Mouse (Mus musculus): ENCODE measurements around the gene Wdr93. TPM values are rescaled to one million over a fixed set of nuclear protein-coding genes. Genes with fewer than 3 reads are reported as not detected.

The Wdr93 gene
- 0.13 and 0.31 TPM in 2 replicates for polyA plus RNA-seq (2015; fragmentation: Nextera tagmentation; extraction: Ambion mirVana)

DNA sequence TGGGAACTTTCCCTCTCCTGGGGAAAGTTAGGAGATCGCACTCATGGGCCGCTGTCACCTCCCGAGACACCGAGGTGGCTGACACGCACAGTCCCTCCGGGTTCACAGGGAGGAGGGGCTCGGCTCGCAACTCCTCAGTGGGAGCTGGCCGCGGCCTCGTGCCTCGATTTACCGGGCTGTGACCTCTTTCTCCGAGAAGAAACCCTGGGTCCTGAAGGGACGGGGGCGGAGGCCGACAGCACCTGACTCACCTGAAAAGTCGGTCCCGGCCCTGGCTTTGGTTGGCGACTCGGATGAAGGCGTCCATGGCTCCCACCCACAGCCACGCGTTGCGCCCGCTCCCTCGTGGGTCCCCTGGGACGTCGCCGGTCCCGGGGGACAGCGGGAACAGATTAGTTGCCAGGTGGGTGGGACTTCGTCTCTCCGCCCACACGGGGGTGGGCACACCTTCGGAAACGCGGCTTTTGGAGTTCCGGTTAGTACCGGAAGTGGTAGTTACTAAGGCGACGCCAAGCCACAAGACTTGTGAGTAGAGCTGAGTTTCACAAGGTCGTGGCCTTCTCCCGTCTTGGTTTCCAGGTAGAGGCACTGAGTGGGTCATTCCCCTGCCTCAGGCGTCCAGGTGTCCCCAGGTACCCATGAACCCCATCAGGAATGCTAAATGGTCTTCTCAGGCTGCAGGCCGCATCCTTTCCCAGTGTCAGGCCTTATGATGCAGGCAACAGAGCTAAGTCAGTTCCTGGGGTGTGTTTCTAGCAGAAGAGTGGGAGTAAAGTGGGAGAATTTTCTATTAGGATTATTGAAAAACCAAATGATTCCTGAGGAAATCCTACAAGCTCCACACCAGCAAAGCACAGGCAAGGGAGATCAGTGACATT lies at the start of gene Wdr93, which contains the start of gene Pex11a:
TSS of gene Wdr93 (plus strand) at position 505 of the 878 bp plus-strand sequence.
TSS of gene Pex11a (minus strand) at position 473 of the 878 bp plus-strand sequence.
- DNase-seq (ENCODE audit: low spot score): peak; percentile 90

- no peak for DNase-seq (ENCODE audit: low spot score)
Measured at GRCm38 (mm10) chr7:79696495-79696894, 46.5 kb upstream of the Wdr93 start.

GRCm38 (mm10) chr7:79702755-79703154 lies 40.2 kb upstream of the Wdr93 start:
- DNase-seq (ENCODE audit: low spot score): no peak

GRCm38 (mm10) chr7:79705210-79705609 lies 37.8 kb upstream of the Wdr93 start:
- DNase-seq (ENCODE audit: low spot score): no peak

- peak; percentile 52 for DNase-seq (ENCODE audit: low spot score)
Measured at GRCm38 (mm10) chr7:79710130-79710607, 32.8 kb upstream of the Wdr93 start.

DNA sequence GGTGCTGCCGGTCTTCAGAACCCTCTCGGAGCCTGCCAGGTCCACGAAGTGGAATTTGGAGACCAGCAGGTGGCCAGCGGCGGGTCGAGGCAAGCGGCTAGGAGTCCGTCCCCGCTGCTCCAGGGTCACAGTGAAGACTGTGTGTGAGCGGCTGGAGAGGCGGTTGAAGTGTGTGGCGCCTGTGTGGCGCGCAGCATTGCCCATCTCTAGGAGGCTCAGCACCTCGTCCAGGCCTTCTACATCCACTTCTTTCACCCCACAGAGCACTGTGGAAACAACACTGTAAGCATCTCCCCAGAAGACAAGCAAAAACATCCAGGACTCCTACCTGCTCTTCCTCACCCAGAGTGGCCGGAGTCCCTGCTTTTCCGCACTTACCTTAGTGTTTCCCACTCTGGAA lies 32.1 kb upstream of the Wdr93 start:
- DNase-seq (ENCODE audit: low spot score): no peak

DNA sequence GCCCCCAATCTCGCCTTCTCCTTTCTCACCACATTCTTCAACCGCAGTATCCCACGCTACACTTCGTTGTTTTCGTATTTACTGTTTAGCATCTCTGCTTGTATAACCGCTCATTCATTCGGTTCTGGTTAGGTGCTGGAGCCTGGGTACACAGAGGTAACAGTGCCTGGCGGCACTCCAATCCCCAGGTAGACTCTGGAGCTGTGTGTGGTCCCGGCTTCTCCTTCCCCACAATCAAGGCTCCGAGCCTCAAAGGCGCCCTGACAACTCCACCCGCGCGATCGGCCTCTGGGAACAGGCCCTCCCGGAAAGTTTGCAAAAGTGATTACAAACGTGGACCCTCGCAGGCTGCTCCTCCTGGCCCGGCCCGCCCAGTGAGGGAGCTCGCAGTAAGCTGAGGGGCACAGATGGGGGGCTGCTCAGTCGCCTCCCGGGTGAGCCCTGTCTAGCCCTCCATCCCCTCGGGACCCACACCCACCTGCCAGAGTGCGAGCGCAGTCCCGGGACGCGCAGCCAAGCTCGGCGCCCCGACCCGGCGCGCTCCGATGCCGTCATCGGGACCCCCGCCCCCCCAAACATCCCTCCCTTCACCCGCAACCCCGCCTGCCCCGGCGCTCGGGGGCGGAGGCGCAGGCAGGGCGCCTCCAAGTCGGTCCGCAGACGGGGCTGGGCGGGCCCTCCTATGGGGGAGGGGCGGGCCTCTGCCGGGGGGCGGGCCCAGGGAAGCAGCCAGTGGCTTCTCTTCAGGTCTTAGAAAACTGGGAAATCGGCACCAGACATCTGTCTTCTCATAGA lies 27.6 kb upstream of the Wdr93 start, which contains the start of gene Kif7:
TSS of gene Kif7 (minus strand) at position 534 of the 795 bp plus-strand sequence.
- peak; percentile 87 for DNase-seq (ENCODE audit: low spot score)

GRCm38 (mm10) chr7:79721386-79721977 lies 21.5 kb upstream of the Wdr93 start:
- DNase-seq (ENCODE audit: low spot score): peak; percentile 80

GRCm38 (mm10) chr7:79727091-79727490 lies 15.9 kb upstream of the Wdr93 start:
- DNase-seq (ENCODE audit: low spot score): peak; percentile 56

DNA sequence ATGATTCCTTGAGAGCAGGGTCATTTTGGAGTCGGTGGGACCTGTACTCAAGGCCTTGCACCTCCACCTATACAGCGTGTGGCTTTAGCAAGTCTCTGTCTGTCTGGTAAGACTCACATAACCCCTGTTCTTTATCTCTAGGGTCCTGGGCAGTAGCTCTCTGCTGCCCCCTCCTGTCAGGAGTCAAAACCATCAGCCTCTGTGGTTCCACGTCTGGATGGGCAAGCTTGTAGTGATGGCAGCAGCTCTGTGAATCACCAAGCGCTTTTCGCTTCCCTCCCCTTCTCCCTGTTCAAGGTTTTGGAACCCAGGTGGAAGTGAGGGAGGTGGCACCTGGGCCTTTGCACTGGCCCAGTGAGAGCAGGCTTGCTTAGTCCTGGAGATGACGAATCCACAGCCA lies 14.7 kb upstream of the Wdr93 start:
- DNase-seq (ENCODE audit: low spot score): peak; percentile 81

- peak; percentile 66 for DNase-seq (ENCODE audit: low spot score)
Measured at GRCm38 (mm10) chr7:79729169-79729568, 13.8 kb upstream of the Wdr93 start.

DNA sequence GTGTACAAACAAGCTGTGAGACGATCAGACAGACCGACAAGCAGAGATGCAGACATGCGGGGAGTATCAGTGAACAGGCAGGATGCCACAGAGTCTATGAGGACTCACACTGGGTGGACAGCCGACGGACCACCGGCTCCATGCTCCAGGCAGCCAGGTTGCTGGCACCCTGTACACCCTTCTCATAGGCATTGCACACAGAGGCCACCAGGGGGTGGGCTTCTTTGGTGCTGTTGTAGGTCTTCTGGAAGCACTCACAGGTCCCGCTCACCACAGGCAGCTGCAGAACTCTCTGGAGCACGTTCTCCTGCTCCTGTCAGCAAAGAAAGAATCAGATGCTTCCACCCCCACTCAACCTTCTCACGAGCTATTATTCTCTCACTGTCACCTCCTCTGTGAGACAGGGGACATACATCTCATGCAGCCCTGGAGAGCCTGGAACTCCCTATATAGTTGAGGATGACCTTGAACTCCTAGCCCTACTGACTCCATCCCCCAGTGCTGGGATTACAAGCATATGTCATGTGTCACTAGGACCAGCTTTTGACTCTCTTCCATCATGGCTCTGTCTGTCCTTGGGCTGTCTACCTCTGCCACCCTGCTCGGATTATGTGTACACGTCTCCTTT lies 13.1 kb upstream of the Wdr93 start:
- peak; percentile 23 for DNase-seq (ENCODE audit: low spot score)

- no peak for DNase-seq (ENCODE audit: low spot score)
Measured at GRCm38 (mm10) chr7:79731438-79731837, 11.5 kb upstream of the Wdr93 start.

DNA sequence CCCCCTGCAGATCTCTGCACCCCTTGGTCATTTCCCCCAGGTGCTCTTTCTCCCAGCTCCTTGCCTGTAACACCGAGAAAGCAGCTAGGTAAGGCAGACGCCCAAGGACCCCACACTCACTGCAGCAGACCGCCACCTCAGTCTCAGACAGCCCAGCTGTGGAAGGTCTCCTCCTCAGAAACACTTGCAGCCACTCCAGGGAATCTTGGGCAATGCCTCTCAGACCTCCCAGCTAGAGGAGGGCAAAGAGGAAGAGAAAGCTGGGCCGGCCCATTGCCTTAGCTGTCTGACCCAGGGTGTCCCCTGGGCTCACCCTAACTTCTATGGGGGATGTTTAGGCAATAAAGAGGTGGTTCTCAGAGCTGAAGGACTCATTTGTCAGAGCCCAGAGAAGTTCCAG lies 10.3 kb upstream of the Wdr93 start, which contains the start of gene Plin1:
TSS of gene Plin1 (minus strand) at position 282 of the 400 bp plus-strand sequence.
- no peak for DNase-seq (ENCODE audit: low spot score)

- no peak for DNase-seq (ENCODE audit: low spot score)
Measured at GRCm38 (mm10) chr7:79734563-79734962, 8.4 kb upstream of the Wdr93 start.

- DNase-seq (ENCODE audit: low spot score): no peak
Measured at GRCm38 (mm10) chr7:79736511-79736910, 6.5 kb upstream of the Wdr93 start.

DNA sequence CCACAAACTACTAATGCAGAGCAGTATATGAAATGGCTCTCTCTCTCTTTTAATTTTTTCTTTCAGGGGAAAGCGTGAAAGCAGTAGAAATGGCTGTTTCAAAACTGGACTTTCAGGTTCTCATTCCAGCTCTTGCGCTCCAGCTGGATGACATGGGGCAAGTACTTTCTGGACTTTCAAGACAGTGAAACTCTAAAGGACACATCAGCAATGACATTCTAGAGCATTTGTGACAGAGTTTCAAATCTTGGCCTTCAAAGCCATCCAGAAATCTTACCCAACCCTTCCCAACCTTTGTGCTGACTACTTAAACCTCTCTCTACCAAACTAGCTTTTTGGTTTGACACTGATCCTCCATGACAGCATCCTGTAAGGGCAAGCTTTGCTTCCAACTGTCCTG lies 4.0 kb upstream of the Wdr93 start:
- DNase-seq (ENCODE audit: low spot score): no peak

DNA sequence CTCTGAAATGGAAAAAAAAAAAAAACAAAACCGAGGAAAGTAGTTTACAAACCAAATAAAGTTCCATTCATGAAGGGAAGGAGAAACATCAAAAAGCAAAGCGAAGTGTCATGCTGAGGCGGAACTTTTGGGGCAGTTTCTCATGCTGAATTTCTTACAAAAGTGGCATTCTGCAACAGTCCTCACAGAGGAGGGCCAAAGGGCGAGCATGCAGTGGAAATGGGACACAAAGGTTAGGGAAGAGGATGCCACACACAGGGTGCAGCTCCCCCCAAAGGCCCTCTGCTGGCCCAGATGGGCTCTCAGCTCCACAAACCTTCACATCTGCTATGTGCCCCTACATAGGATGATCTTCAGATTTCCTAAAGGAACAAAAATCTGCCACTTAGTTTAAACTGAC lies 2.7 kb upstream of the Wdr93 start:
- DNase-seq (ENCODE audit: low spot score): no peak

DNA sequence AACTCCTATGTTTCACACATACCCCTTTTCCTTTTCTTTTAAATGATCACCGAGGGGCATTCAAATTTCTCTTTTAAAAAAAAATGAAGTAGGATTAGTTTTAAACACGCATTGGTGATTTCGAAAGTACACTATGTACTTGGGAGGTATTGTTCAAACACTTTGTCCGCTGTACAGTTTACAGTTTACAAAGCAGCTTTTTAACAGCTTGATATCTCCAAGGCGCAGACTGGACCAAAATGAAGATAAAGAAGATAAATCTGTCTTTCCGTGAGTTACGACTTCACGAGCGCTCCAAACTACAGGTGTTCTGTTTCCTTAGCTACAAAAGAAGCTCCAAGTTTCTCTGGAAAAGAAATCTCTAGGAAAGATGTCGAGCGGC lies 695 bp upstream of the Wdr93 start:
- no peak for DNase-seq (ENCODE audit: low spot score)

DNA sequence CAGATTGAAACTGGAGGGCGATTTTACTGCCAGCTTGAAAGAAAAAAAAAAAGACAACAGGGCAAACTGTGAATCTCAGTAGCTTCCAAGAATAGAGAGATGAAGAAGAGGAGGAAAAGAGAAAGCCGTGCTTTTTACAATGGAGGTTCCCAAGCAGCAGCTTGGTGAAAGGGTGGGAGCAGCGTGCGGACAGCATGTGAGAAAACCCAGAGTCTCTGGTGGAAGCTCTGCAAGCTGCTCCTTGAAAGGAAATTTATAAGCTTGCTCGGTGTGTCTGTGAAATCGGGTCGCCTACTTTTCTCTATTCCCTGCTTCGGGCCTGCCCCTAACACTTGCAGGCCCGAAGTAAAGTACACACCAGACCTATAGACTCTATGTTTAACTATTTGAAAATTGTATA lies 1.1 kb downstream of the Wdr93 start:
- DNase-seq (ENCODE audit: low spot score): no peak

DNA sequence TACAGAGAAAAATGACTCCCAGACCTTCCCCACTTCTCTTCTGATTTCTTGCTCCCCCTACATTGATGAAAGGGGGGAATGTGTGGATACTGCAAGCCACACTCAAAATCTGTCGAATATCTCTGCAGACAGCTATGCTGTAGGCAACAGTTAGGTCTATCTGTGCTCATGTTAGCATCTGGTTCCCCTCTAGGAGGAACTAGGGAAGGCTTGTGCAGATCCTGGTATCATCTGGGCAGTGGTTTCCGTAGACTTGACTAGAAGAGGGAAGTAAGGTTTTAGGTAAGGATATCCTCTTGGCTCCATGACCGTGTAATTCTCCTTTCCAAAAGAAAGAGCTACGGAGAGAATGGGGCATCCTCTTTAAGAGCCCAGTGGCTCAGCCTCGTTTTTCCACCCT lies 1.6 kb downstream of the Wdr93 start:
- no peak for DNase-seq (ENCODE audit: low spot score)

All from thymus, postnatal 0 days (tissue).